Mouse (Mus musculus): ENCODE measurements around the gene Ccdc18.
"Not testable (repeated sequence)": the region's sequence is repeated elsewhere in the genome, so short reads cannot be mapped to it uniquely, and the experiment has no call there.

Ccdc18 gene

DNA sequence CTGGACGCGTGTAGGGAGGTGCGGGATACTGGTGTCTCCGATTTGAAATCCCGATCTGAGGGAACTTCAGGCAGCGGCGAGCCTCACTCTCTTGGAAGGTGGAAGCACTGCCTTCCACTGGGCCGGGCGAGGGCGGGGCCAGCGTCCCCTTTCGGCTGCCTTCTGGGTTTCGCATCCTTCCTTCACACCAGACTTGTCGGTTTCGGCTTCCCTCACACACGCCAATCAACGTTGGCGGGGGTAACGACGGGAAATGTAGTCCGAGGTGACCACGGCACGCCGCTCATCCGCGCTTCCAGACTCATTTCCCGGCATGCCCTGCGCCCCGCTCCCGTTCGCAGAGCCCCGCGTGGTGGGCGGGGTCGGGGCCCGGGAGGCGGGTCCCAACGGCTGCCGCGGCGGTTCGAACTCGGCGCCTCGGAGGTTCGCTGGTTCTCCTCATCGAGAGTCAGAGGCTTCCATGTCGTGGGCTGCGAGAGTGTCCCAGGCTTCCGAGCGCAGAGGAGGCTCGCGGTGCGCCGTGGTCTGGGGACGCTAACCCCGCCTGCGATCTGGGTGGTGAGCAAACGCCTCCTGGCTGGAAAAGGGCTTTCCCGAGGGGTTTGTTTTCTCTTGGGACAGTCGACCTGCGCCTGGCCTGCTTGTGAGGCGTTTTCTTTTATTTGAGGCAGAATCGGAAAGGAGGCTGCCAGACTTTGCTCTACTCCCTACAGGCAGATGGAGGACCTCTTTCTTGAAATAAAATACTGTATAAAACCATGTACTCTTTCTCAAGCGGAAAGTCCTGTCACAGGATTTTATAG lies at the start of gene Ccdc18, which contains the start of gene Tmed5:
TSS of gene Ccdc18 (plus strand) at position 435 of the 803 bp plus-strand sequence.
TSS of gene Tmed5 (minus strand) at position 180 of the 803 bp plus-strand sequence.
- peak; percentile 94 for DNase-seq (ENCODE audit: low spot score)

DNA sequence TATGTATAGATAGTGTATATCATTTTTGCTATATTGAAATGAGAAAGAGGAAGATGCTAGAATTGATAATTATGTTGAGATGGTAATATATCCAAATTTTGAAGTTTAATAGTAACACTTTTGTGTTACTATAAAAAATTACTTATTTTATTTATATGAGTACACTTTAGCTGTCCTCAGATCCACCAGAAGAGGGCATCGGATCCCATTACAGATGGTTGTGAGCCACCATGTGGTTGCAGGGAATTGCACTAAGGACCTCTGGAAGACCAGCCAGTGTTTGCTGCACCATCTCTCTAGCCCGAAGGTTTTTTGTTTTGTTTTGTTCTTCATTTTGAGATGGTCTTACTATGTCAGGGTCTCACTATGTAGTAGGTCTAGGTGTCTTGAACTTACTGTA lies 47.2 kb upstream of the Ccdc18 start:
- no peak for DNase-seq (ENCODE audit: low spot score)

- DNase-seq (ENCODE audit: low spot score): not testable (repeated sequence)
Observed at GRCm38 (mm10) chr5:108092731-108093130, 39.9 kb upstream of the Ccdc18 start.

GRCm38 (mm10) chr5:108097676-108098075 lies 35.0 kb upstream of the Ccdc18 start:
- DNase-seq (ENCODE audit: low spot score): no peak

DNA sequence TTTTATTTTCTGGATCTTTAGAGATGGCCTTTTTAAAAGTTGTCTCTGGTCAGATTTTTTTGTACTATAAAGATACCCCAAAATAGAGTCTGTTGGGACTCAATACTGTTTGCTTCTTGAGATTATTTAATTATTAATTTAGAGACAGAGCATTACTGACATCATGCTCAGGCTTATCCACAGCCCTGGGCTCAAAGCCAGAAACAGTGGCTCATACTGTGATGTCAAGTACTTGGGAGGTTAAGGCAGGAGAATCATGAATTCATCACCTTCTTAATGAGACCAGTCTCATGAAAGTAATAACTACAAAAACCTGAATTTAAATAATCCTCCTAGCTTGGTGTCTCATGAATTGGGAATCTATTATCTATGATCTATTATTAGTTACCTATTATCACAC lies 32.5 kb upstream of the Ccdc18 start:
- no peak for DNase-seq (ENCODE audit: low spot score)

DNA sequence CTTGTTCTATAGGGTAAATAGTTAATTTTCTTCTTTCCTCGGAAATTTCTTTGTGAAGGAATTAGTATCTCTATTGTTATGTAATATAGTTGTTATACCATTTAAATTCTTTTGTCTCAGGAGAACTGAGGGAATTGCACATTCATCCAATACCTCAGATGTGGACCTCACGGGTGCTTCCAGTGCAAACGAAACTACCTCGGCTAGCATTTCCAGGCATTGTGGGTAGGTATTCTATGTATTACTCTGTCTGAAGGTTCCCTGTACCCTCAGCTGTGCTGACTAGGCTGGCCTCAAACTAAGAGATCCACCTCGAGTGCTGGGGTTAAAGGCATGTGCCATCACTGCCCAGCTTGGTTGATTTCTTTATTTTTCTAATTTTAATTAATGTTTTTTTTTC lies 28.4 kb upstream of the Ccdc18 start:
- no peak for DNase-seq (ENCODE audit: low spot score)

DNA sequence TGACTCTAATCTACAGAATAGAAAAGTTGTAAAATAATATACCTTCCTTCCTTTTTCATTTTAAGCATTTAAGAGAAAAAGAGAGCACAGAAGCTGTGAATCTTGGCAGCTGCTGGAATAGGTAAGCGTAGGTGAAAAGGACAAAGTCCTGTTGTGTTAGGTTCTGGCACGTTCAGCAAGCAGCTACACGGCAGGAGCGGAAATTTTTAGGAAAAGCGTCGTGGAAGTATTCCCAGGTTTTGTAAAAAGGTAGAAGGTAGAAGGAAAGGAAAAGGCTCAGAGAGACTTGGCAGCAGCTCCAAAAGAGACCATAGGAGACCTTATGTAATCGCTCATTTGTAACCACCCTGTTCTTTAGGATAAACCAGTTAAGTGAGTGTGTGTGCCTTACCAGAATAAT lies 23.3 kb upstream of the Ccdc18 start:
- no peak for DNase-seq (ENCODE audit: low spot score)

- no peak for DNase-seq (ENCODE audit: low spot score)
Observed at GRCm38 (mm10) chr5:108117693-108118092, 15.0 kb upstream of the Ccdc18 start.

- no peak for DNase-seq (ENCODE audit: low spot score)
Observed at GRCm38 (mm10) chr5:108120221-108120900, 12.3 kb upstream of the Ccdc18 start.

GRCm38 (mm10) chr5:108131849-108132440 lies 730 bp upstream of the Ccdc18 start:
- DNase-seq (ENCODE audit: low spot score): no peak

GRCm38 (mm10) chr5:108152592-108152991 lies 19.9 kb downstream of the Ccdc18 start:
- no peak for DNase-seq (ENCODE audit: low spot score)

GRCm38 (mm10) chr5:108160796-108161195 lies 28.1 kb downstream of the Ccdc18 start:
- no peak for DNase-seq (ENCODE audit: low spot score)

DNA sequence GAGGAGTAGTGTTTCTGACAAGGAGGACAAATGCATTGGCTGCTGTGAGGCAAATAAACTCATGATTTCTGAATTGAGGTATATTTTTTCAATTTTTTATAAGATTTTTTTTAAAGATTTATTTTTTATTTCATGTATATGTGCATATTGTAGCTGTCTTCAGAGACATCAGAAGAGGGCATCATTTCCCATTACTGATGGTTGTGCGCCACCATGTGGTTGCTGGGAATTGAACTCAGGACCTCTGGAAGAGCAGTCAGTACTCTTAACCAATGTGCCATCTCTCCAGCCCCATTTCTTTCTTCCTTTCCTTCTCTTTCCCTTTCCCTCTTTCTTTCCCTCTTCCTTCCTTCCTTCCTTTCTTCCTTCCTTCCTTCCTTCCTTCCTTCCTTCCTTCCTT lies 31.0 kb downstream of the Ccdc18 start:
- DNase-seq (ENCODE audit: low spot score): no peak

DNA sequence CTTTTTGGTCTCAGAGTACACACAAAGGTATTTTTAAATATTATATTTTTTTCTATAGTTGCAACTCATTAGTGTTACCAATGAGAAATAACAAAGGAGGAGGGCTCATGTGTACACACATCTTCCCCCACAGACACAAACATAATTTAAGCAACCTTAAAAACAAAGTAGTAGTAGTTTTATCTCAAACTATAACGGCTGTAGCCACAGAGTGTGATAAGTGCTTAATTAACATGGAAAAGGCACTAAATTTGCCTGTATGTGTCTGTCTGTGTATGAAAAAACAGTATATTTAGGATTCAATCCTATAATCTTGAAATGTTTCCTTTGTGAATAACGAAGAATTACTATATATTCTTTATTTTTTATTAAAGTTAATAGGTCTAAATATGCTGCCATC lies 51.4 kb downstream of the Ccdc18 start:
- DNase-seq (ENCODE audit: low spot score): no peak

DNA sequence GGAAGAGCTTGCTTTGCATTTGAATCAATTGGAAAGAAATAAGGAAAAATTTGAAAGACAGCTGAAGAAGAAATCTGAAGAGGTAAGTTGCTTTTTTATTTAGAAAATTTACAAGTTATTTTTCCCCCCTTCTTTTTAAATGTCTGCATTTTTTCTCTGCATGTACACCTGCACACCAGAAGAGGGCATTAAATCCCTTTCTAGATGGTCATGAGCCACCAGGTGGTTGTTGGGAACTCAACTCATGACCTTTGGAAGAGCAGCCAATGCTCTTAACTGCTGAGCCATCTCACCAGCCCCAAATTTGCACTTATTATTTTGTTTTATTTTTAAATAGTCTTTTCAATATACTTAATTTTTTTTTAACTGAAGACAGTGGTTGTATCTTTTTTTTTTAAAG lies 56.3 kb downstream of the Ccdc18 start:
- no peak for DNase-seq (ENCODE audit: low spot score)

- DNase-seq (ENCODE audit: low spot score): no peak
Observed at GRCm38 (mm10) chr5:108206008-108206407, 73.3 kb downstream of the Ccdc18 start.

DNA sequence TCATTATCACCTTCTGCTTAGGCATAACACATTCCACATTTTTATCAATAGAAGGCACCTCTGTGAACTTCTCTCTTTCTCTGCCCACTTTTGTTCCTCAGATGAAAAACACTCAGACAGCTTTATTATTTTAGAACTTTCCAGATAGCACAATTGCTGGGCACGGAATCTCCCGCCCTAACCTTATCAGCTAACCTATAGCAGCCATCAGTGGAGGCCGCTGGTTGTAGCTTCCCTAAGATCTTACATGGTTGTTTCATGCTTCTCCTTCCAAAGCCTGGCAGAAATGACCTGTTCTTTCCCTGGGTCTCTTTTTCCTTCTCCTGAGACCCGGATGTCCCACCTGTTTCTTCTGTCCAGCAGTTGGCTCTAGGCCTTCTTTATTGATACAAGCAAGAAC lies 78.8 kb downstream of the Ccdc18 start:
- DNase-seq (ENCODE audit: low spot score): no peak

DNA sequence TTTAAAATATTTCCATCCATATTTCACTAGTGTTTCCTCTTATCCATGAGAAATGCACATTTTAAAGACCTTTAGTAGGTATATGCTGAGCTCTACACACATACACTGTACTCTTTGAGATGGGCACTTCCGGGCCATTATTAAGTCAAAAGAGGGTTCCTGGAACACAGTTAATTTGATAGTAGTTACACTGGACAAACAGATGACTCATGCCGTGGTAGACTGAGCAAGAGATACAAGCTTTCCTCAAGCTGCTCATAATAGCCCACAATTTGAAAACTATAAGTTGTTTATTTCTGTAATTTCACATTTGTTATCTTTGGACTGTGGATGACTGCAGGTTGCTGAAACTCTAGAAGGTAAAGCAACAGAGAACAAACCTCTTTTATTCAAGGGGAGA lies 82.3 kb downstream of the Ccdc18 start:
- no peak for DNase-seq (ENCODE audit: low spot score)

DNA sequence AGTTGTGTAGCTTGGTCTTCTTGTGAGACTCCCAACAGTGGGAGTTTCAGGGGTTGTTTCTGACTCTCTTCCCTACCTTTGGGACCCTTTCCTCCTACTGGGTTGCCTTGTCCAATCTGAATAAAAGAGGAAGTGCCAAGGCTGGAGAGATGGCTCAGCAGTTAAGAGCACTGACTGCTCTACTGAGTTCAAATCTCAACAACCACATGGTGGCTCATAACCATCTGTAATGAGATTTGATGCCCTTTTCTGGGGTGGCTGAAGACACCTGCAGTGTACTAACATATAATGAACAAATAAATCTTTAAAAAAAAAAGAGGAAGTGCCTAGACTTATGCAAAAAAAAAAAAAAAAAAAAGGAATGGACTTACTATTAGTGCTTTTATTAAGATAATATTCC lies 91.4 kb downstream of the Ccdc18 start:
- no peak for DNase-seq (ENCODE audit: low spot score)

DNA sequence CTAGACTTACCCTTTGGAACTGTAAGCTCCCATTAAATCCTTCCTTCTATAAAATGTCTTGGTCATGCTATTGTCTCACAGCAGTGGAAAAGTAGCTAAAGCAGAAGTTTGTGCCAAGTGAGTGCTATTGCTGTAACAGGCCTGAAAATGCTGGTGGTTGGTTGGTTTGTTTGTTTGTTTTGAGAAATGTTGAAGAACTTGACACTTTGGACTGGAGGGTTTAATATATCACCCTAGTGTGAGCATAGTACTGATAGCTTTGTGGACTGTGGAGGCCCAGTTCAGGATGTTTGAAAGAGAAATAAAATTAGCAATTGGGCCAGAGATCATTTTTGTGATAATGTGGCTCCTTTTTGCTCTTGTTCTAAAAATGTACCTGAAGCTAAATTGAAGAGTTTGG lies 93.5 kb downstream of the Ccdc18 start:
- DNase-seq (ENCODE audit: low spot score): no peak

GRCm38 (mm10) chr5:108246314-108246765 lies 113.7 kb downstream of the Ccdc18 start:
- no peak for DNase-seq (ENCODE audit: low spot score)

DNA sequence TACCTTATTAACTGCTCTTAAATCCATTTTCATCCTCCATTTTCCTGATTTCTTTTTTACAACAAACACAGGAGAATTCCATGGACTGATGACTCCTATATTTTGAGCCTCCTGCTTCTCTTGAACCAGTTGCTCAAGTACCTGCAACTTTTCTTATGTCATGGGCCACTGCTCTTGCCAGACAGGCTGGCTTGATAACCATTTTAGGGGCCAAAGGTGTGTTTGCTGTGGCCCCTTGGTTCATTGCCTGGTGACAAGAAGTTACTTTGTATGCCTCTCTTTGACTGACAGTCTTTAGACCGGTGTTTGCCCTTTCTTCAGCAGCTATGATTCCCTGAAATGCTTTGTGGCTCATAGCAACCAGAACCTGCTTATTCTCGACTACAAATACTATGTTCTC lies 117.4 kb downstream of the Ccdc18 start:
- DNase-seq (ENCODE audit: low spot score): no peak

- DNase-seq (ENCODE audit: low spot score): no peak
Observed at GRCm38 (mm10) chr5:108255259-108255658, 122.6 kb downstream of the Ccdc18 start.
